Mouse (Mus musculus): ENCODE measurements around the gene Tspan5. TPM values are rescaled to one million over a fixed set of nuclear protein-coding genes. Genes with fewer than 3 reads are reported as not detected.

The Tspan5 gene
- polyA plus RNA-seq, 1 experiment, result 3.9 TPM

DNA sequence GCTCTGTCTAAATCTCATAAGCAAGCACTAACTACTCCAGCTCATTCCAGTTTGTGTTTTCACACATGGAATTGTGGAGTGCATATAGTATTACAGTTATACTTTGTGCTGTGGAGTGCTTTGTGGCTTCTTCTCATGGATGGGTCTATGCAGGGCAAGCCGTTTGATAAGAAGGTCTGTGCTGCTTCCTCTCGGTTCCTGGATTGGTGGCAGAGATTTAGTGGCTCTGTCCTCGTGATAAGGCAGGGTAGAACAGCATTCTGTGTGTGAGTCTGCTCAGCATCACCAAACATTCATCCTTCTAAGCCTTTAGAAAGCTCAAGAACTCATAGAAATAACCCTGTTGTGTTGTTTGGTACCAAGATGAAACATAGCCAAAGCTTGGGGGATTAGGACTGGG is 54.6 kb downstream of the Tspan5 start:
- TF ChIP-seq POLR2A (IDR thresholded peaks at IDR 0.05; ENCODE audit: low read depth, low read length) (no peak), CTCF (IDR thresholded peaks at IDR 0.05; ENCODE audit: extremely low read depth, insufficient read depth, insufficient read length, insufficient replicate concordance) (no peak)
- no peaks in the 10 kb centered on the region for H3K36me3 ChIP-seq (ENCODE audit: control insufficient read depth, insufficient read depth, low read length)
- DNase-seq (ENCODE audit: low read depth in 1 of 2, low spot score in 2 of 2), result no peak
- H3K27me3 ChIP-seq (ENCODE audit: control insufficient read depth, insufficient read depth, low read length), result no peaks in the 10 kb centered on the region
- 78% methylated on average over 3 of the region's 3 CpGs for WGBS
- H3K4me3 ChIP-seq (ENCODE audit: extremely low read depth, insufficient read depth, insufficient read length), result no peak overlapping the region
- no peak overlapping the region for H3K27ac ChIP-seq (ENCODE audit: insufficient read depth, low read length)
- H3K4me1 ChIP-seq (ENCODE audit: control insufficient read depth, insufficient read depth, insufficient read length), result no peaks in the 10 kb centered on the region

DNA sequence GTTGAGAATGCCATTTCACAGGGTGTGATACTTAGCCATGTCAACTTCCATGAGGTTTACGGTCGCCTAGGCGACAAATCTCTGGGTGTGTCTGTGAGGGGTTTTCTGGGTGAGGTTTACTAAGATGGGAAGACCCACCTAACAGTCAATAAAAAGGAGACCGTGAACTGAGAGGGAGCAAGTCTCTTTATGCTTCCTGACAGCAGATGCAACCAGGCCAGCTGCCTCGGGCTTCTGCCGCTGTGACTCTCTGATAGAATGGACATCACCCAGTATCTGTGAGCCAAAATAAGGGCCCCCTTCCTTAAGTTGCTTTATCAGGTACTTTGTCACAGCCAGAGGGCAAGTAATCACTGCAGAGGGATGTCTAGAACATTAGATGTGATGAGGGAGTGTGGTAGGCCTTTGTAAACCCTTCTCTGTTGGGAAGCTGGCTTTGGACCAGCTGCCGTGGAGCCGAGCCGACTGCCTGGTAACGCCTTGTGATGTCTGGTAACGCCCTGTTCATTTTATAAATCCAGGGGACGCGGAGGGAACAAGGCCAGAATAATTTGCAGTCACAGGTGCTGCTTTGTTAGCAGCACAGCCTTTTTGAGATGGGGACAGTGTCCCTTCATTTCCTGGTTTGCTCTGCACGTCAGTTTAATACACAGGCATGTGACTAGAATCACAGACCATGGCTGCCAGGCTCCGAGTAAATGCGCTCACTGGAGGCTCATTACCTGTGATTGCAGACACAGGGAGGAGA is 58.8 kb downstream of the Tspan5 start:
- Histone ChIP-seq H3K27ac (ENCODE audit: insufficient read depth, low read length) (no peak overlapping the region), H3K36me3 (ENCODE audit: control insufficient read depth, insufficient read depth, low read length) (no peaks in the 10 kb centered on the region), H3K4me1 (ENCODE audit: control insufficient read depth, insufficient read depth, insufficient read length) (no peaks in the 10 kb centered on the region), H3K4me3 (ENCODE audit: extremely low read depth, insufficient read depth, insufficient read length) (no peak overlapping the region), H3K27me3 (ENCODE audit: control insufficient read depth, insufficient read depth, low read length) (no peaks in the 10 kb centered on the region)
- TF ChIP-seq CTCF (IDR thresholded peaks at IDR 0.05; ENCODE audit: extremely low read depth, insufficient read depth, insufficient read length, insufficient replicate concordance) (no peak), POLR2A (IDR thresholded peaks at IDR 0.05; ENCODE audit: low read depth, low read length) (no peak)
- DNase-seq (ENCODE audit: low read depth in 1 of 2, low spot score in 2 of 2), result no peak
- WGBS, result 93% methylated on average over 16 of the region's 16 CpGs

DNA sequence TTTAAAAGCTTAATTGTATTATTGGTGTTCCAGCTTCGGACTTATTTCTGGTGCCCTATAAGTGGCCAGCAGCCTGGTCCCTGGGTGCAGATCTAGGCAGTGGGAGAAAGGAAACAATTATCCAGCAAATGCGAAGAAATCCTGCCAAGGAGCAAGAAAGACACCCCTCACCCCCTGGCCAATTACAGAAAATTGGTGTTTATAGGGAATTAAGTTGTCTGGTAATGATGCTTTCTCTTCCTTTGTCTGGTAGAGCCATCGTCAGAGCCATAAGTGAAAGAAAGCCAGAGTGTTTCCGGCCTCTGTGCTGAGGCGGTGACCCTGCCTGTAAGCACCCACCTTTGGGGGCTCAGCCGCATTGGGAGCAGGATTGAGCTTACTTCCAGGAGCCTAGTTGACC is 59.7 kb downstream of the Tspan5 start:
- DNase-seq (ENCODE audit: low read depth in 1 of 2, low spot score in 2 of 2), result no peak
- H3K36me3 ChIP-seq (ENCODE audit: control insufficient read depth, insufficient read depth, low read length), result no peaks in the 10 kb centered on the region
- WGBS, result 93% methylated on average over 6 of the region's 6 CpGs
- no peak overlapping the region for H3K4me3 ChIP-seq (ENCODE audit: extremely low read depth, insufficient read depth, insufficient read length)
- H3K4me1 ChIP-seq (ENCODE audit: control insufficient read depth, insufficient read depth, insufficient read length), result no peaks in the 10 kb centered on the region
- no peak overlapping the region for H3K27ac ChIP-seq (ENCODE audit: insufficient read depth, low read length)
- no peak for TF ChIP-seq POLR2A (IDR thresholded peaks at IDR 0.05; ENCODE audit: low read depth, low read length)
- no peak for TF ChIP-seq CTCF (IDR thresholded peaks at IDR 0.05; ENCODE audit: extremely low read depth, insufficient read depth, insufficient read length, insufficient replicate concordance)
- no peaks in the 10 kb centered on the region for H3K27me3 ChIP-seq (ENCODE audit: control insufficient read depth, insufficient read depth, low read length)

DNA sequence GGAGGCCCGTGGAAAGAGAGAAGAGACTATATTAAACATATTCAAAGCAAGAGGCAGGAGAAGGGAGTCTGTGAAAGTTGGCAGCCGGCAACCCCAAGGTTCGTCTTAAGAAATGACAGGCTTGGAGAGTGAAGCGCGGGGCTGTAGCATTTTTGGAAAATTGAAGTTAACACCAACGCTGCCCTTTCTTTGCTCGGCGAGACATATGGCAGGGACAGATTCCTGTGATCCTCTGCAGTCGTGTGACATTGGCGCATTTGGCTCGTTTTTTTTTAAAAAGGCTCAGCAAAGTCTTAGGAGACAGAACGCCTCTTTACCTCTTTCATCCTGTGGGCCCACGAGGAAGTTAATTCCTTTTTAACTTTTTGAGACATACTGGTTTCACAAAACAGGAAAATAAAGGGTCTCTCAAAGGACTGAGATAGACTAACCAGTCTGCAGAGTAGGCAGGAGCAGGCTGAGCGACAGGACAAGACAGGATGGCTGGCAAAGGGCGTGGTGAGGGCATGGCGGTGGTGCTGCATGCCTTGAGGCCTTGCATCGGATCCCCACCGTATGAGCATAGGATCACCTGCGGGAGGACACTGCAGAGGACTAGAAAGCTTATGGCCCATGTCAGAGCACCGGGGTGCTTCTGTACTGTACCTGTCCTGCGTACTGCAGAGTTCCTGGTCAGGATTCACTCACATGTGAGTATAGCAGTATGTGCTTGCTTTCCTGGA is 60.9 kb downstream of the Tspan5 start:
- 85% methylated on average over 21 of the region's 21 CpGs for WGBS
- H3K36me3 ChIP-seq (ENCODE audit: control insufficient read depth, insufficient read depth, low read length), result no peaks in the 10 kb centered on the region
- H3K4me1 ChIP-seq (ENCODE audit: control insufficient read depth, insufficient read depth, insufficient read length), result no peaks in the 10 kb centered on the region
- H3K27me3 ChIP-seq (ENCODE audit: control insufficient read depth, insufficient read depth, low read length), result no peaks in the 10 kb centered on the region
- no peak overlapping the region for H3K4me3 ChIP-seq (ENCODE audit: extremely low read depth, insufficient read depth, insufficient read length)
- DNase-seq (ENCODE audit: low read depth in 1 of 2, low spot score in 2 of 2), result no peak
- no peak for TF ChIP-seq CTCF (IDR thresholded peaks at IDR 0.05; ENCODE audit: extremely low read depth, insufficient read depth, insufficient read length, insufficient replicate concordance)
- no peak for TF ChIP-seq POLR2A (IDR thresholded peaks at IDR 0.05; ENCODE audit: low read depth, low read length)
- no peak overlapping the region for H3K27ac ChIP-seq (ENCODE audit: insufficient read depth, low read length)

DNA sequence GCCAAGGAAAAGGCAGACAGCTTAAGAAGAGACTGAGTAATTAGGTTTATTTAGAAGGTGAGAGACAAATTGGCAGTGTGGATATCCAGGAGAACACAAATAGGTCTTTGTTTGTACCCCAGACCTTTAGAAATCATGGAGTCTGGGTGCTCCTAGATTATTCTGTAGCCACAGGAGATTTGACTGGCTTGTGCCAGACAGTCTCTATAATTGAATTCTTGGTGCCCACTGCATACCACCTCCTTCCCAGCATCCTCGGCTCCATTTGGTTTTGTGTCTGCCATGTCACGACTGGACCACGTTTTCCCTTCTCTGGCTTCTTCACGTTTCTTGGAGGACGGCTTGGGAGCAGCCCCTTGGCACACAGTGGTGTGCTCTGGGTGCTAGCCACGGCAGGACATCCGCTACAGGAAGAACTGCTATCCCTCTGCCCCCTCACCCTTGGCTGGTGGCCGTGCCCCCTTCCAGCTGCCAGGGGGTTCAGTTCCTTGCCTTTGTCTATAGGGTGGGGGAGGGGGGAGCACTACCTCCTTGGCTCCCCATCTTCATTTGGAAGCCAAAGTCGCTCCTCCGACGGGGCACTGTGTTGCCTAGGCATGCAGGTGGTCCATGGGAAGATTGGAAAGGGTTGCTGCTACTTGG is 61.6 kb downstream of the Tspan5 start:
- no peak overlapping the region for H3K27ac ChIP-seq (ENCODE audit: insufficient read depth, low read length)
- no peaks in the 10 kb centered on the region for H3K27me3 ChIP-seq (ENCODE audit: control insufficient read depth, insufficient read depth, low read length)
- WGBS, result 91% methylated on average over 11 of the region's 11 CpGs
- no peaks in the 10 kb centered on the region for H3K4me1 ChIP-seq (ENCODE audit: control insufficient read depth, insufficient read depth, insufficient read length)
- H3K36me3 ChIP-seq (ENCODE audit: control insufficient read depth, insufficient read depth, low read length), result no peaks in the 10 kb centered on the region
- TF ChIP-seq POLR2A (IDR thresholded peaks at IDR 0.05; ENCODE audit: low read depth, low read length) (no peak), CTCF (IDR thresholded peaks at IDR 0.05; ENCODE audit: extremely low read depth, insufficient read depth, insufficient read length, insufficient replicate concordance) (no peak)
- H3K4me3 ChIP-seq (ENCODE audit: extremely low read depth, insufficient read depth, insufficient read length), result no peak overlapping the region
- DNase-seq (ENCODE audit: low read depth in 1 of 2, low spot score in 2 of 2), result no peak

DNA sequence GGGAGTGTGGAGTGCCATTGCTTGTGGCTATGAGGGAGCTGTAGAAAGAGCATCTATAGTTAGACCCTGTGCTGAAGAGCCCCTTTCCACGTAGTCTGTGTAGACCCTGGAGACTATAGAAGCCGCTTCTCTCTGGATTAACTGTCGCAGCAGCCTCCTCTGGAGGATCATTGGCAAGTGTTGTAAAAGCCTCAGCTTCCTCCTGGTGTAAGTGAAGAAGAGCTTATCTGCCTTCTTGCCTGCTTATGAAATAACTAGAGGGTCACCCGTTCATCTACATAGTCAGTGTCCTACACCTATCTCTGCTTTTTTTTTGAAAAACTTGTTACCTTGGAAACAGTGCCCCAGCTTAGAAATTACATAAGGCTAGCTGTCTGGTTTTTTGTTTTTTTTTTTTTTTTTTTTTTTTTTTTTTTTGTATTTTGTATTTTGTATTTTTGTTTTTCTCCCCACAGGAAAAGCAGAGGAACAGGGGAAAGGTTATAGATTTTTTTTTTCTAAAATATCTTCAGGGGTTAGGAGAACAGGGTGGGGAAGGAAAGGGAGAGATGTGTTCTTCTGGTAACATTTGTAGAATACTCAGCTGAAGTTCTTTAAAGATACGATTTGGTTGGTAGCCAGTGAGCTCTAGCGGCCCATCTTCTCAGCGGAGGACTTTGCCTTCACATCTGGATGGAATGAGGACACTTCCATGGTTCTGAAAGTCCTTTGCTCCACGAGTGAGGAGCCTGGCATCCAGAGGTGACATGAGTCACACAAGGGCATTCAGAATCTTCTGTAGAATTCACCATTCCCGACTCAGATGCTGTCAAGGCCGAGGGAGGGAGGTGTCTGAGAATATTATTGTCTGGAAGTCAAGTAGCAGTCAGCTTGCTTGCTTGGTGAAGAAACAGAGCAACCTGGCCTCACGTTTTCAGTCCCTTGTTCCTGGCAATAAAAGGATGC is 62.4 kb downstream of the Tspan5 start:
- WGBS, result 88% methylated on average over 11 of the region's 11 CpGs
- TF ChIP-seq POLR2A (IDR thresholded peaks at IDR 0.05; ENCODE audit: low read depth, low read length) (no peak), CTCF (IDR thresholded peaks at IDR 0.05; ENCODE audit: extremely low read depth, insufficient read depth, insufficient read length, insufficient replicate concordance) (no peak)

More for the DNA sequence above, 62.4 kb downstream of the Tspan5 start:
- Histone ChIP-seq H3K4me3 (ENCODE audit: extremely low read depth, insufficient read depth, insufficient read length) (no peak overlapping the region), H3K36me3 (ENCODE audit: control insufficient read depth, insufficient read depth, low read length) (no peaks in the 10 kb centered on the region), H3K4me1 (ENCODE audit: control insufficient read depth, insufficient read depth, insufficient read length) (no peaks in the 10 kb centered on the region), H3K27ac (ENCODE audit: insufficient read depth, low read length) (no peak overlapping the region), H3K27me3 (ENCODE audit: control insufficient read depth, insufficient read depth, low read length) (no peaks in the 10 kb centered on the region)
- no peak for DNase-seq (ENCODE audit: low read depth in 1 of 2, low spot score in 2 of 2)
